Mouse (Mus musculus) CD4-positive naive resting alpha-beta T cell, adult 57 days (primary cell): ENCODE data around the gene Olfr371. TPM values are rescaled to one million over a fixed set of nuclear protein-coding genes. Genes with fewer than 3 reads are reported as not detected.

Experiments used
- total RNA-seq: library from RNA; stranded (reverse); gene quantifications from one replicate; pipeline ENCODE4 v1.2.4, GENCODE M21; 2023

Gene Olfr371
- not detected for total RNA-seq

GRCm38 (mm10) chr8:85225688-85226087, at the start of gene Olfr371:
Gene Olfr371 (plus strand): TSS chr8:85225988.

Other genes starting within 250 kb of the Olfr371 start
- gene Junb, start 247.3 kb upstream of the Olfr371 start, total RNA-seq, result 1,875 TPM
- gene Hook2, start 235.4 kb upstream of the Olfr371 start, total RNA-seq, result 3.1 TPM
- not detected for gene Best2, start 211.5 kb upstream of the Olfr371 start, total RNA-seq
- gene Asna1, start 200.7 kb upstream of the Olfr371 start, total RNA-seq, result 56.3 TPM
- 195 TPM for gene Trir, start 199.2 kb upstream of the Olfr371 start, total RNA-seq
- gene Tnpo2, start 189.1 kb upstream of the Olfr371 start, total RNA-seq, result 70.3 TPM
- 6.9 TPM for gene Fbxw9, start 165.9 kb upstream of the Olfr371 start, total RNA-seq
- not detected for gene Gm5741, start 158.0 kb upstream of the Olfr371 start, total RNA-seq
- 92.1 TPM for gene Dhps, start 154.2 kb upstream of the Olfr371 start, total RNA-seq
- gene Wdr83os, start 145.2 kb upstream of the Olfr371 start, total RNA-seq, result 63.3 TPM
- gene Wdr83, start 144.7 kb upstream of the Olfr371 start, total RNA-seq, result 15.2 TPM
- gene Man2b1, start 142.7 kb upstream of the Olfr371 start, total RNA-seq, result 114 TPM
- 0.35 TPM for gene Zfp791, start 102.9 kb upstream of the Olfr371 start, total RNA-seq
- not detected for gene Cks1brt, start 74.1 kb upstream of the Olfr371 start, total RNA-seq
- 39.8 TPM for gene Orc6, start 73.6 kb downstream of the Olfr371 start, total RNA-seq
- 57.4 TPM for gene Vps35, start 73.8 kb downstream of the Olfr371 start, total RNA-seq
- not detected for gene Mylk3, start 160.4 kb downstream of the Olfr371 start, total RNA-seq
- 20.7 TPM for gene 4921524J17Rik, start 206.8 kb downstream of the Olfr371 start, total RNA-seq